Mouse (Mus musculus) neural tube, embryonic 15.5 days (tissue): ENCODE measurements around the gene Krt39. TPM values are rescaled to one million over a fixed set of nuclear protein-coding genes. Genes with fewer than 3 reads are reported as not detected.

Experiments
- ATAC-seq: fragments of 200-750 bp; cut with Nextera tagmentation; 2 replicates; pipeline ENCODE4 v1.8.0; 2017; ENCODE audit warnings: mild to moderate bottlenecking, moderate TSS enrichment, moderate library complexity; ENCODE audit not compliant: low FRiP score
- H3K27ac ChIP-seq: fragments of 300-500 bp; sonication (generic); replicated peaks from 2 replicates; pipeline ENCODE4 v1.5.1; 2015; ENCODE audit warnings: mild to moderate bottlenecking, inconsistent platforms
- H3K27me3 ChIP-seq: fragments of 300-500 bp; sonication (generic); replicated peaks from 2 replicates; pipeline ENCODE4 v1.6.1; 2015; ENCODE audit warnings: inconsistent platforms
- H3K36me3 ChIP-seq: fragments of 300-500 bp; sonication (generic); 2 replicates; pipeline ENCODE4 v1.6.1; 2015; ENCODE audit warnings: inconsistent platforms
- H3K4me1 ChIP-seq: fragments of 300-500 bp; sonication (generic); 2 replicates; pipeline ENCODE4 v1.6.1; 2015; ENCODE audit warnings: inconsistent platforms
- H3K4me2 ChIP-seq: fragments of 300-500 bp; sonication (generic); 2 replicates; pipeline ENCODE4 v1.6.1; 2015; ENCODE audit warnings: inconsistent platforms, mild to moderate bottlenecking, moderate library complexity
- H3K4me3 ChIP-seq: fragments of 300-500 bp; sonication (generic); replicated peaks from 2 replicates; pipeline ENCODE4 v1.5.1; 2015; ENCODE audit warnings: mild to moderate bottlenecking, inconsistent platforms
- H3K9ac ChIP-seq: fragments of 300-500 bp; sonication (generic); replicated peaks from 2 replicates; pipeline ENCODE4 v1.6.1; 2015; ENCODE audit warnings: mild to moderate bottlenecking, inconsistent platforms
- H3K9me3 ChIP-seq: fragments of 300-500 bp; sonication (generic); replicated peaks from 2 replicates; pipeline ENCODE4 v1.6.1; 2016; ENCODE audit warnings: inconsistent platforms
- WGBS: fragments of 180-500 bp; shearing (Covaris S2); methylation state at CpG from one replicate; pipeline ENCODE4 v1.1.7; 2015; ENCODE audit warnings: mixed read lengths; 5-methylcytosine and 5-hydroxymethylcytosine counted together
- polyA plus RNA-seq: library from polyadenylated mRNA; unstranded; fragments of >200 nt; fragmentation: Nextera tagmentation; extraction: Ambion mirVana; gene quantifications from 2 replicates; pipeline ENCODE4 v1.2.1, GENCODE M21; 2015

Krt39 gene
- polyA plus RNA-seq, 1 experiment from 2014 or later, result not detected

GRCm38 (mm10) chr11:99500095-99500805 lies 20.9 kb downstream of the Krt39 start:
- no peak for ATAC-seq
- Histone ChIP-seq H3K4me3 (no peak overlapping the region), H3K4me2 (no peak overlapping the region), H3K27ac (no peak overlapping the region), H3K36me3 (no peaks in the 10 kb centered on the region), H3K9me3 (no peaks in the 10 kb centered on the region), H3K9ac (no peak overlapping the region), H3K27me3 (no peaks in the 10 kb centered on the region), H3K4me1 (no peaks in the 10 kb centered on the region)
- WGBS, result 88% methylated on average over 9 of the region's 9 CpGs

GRCm38 (mm10) chr11:99496460-99496859 lies 24.7 kb downstream of the Krt39 start:
- ATAC-seq, result no peak
- H3K4me2 ChIP-seq, result no peak overlapping the region
- no peak overlapping the region for H3K27ac ChIP-seq
- H3K36me3 ChIP-seq, result no peaks in the 10 kb centered on the region
- no peak overlapping the region for H3K9ac ChIP-seq
- H3K9me3 ChIP-seq, result no peaks in the 10 kb centered on the region
- H3K4me1 ChIP-seq, result no peaks in the 10 kb centered on the region
- no peaks in the 10 kb centered on the region for H3K27me3 ChIP-seq
- no peak overlapping the region for H3K4me3 ChIP-seq
- 92% methylated on average over 4 of the region's 4 CpGs for WGBS

DNA sequence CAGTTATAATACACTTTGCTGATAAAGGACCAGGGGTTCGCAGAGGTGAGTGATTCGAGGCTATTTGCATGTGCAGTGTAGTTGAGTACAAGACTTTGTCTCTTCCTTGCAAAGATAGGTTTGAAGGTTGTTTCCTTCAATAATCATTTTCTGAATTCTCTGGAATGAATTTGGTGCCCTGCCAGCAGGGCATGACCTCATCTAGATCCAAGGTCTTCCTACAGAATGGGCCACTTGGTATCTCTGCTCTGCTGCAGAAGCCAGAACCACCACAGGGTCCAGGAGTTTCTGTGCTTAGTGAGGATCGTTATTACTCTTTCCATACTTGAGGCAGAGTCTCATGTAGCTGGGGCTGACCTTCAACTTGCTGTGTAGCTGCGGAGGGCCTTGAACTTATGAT lies 26.4 kb downstream of the Krt39 start:
- no peaks in the 10 kb centered on the region for H3K36me3 ChIP-seq
- H3K4me3 ChIP-seq, result no peak overlapping the region
- H3K4me2 ChIP-seq, result no peak overlapping the region
- H3K9me3 ChIP-seq, result no peaks in the 10 kb centered on the region
- no peak overlapping the region for H3K27ac ChIP-seq
- no peaks in the 10 kb centered on the region for H3K4me1 ChIP-seq
- H3K27me3 ChIP-seq, result no peaks in the 10 kb centered on the region
- WGBS, result 90% methylated on average over 4 of the region's 4 CpGs
- no peak overlapping the region for H3K9ac ChIP-seq
- no peak for ATAC-seq

GRCm38 (mm10) chr11:99493574-99493850 lies 27.6 kb downstream of the Krt39 start:
- H3K9me3 ChIP-seq, result no peaks in the 10 kb centered on the region
- 43% methylated on average over 5 of the region's 5 CpGs for WGBS
- no peaks in the 10 kb centered on the region for H3K36me3 ChIP-seq
- H3K4me1 ChIP-seq, result no peaks in the 10 kb centered on the region
- H3K9ac ChIP-seq, result no peak overlapping the region
- ATAC-seq, result no peak
- no peak overlapping the region for H3K4me3 ChIP-seq
- no peak overlapping the region for H3K27ac ChIP-seq
- H3K27me3 ChIP-seq, result no peaks in the 10 kb centered on the region
- H3K4me2 ChIP-seq, result no peak overlapping the region

DNA sequence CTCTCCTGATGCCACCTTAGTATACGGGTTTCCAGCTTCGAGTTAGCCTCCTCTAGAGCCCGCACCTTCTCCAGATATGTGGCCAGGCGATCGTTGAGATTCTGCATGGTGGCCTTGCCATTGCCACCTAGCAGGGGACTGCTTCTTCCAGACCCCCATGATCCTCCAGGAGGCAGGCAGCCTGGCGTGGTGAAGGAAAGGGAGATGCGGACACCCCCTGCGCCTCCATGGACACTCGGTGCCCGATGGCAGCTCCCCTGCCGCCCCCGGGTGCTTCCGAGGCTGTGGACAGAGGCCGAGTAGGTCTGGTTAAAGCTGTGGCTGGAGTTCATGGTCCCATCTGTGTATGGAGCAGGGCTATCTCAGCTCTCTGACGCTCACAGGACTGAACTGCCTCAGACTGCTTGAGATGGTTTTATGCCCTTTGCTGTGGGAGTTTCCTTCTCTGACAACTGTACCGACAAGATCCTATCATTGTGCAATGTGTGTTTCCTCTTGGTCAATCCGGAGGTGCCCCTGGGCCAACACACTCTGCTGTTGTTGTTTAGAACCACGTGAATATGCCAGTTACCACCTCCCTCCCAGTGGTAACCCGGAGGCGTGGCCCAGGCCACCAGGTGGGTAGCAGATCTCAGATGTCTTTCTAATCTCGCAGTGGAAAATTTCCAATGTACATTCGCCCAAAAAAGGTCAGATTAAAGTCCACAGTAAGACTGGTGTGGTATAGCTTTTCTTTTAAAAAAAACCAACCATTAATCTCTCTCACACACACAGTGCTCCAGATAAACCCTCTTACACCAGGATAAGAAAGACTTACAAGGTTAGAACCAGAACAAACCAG lies 28.2 kb downstream of the Krt39 start, which contains the start of gene Krt23:
TSS of gene Krt23 (minus strand) at position 405 of the 841 bp plus-strand sequence.
- Histone ChIP-seq H3K9me3 (no peaks in the 10 kb centered on the region), H3K27me3 (no peaks in the 10 kb centered on the region), H3K4me3 (no peak within 1 kb of the TSS), H3K36me3 (no peaks in the 10 kb centered on the region), H3K27ac (no peak within 1 kb of the TSS), H3K4me1 (no peaks in the 10 kb centered on the region), H3K4me2 (no peak within 1 kb of the TSS), H3K9ac (no peak within 1 kb of the TSS)
- 86% methylated on average over 22 of the region's 22 CpGs for WGBS
- no peak for ATAC-seq

- H3K4me2 ChIP-seq, result no peak overlapping the region
- no peak overlapping the region for H3K4me3 ChIP-seq
- no peak overlapping the region for H3K27ac ChIP-seq
- no peak overlapping the region for H3K9ac ChIP-seq
- 93% methylated on average over 8 of the region's 8 CpGs for WGBS
- no peaks in the 10 kb centered on the region for H3K4me1 ChIP-seq
- ATAC-seq, result no peak
- H3K36me3 ChIP-seq, result no peaks in the 10 kb centered on the region
- H3K9me3 ChIP-seq, result no peaks in the 10 kb centered on the region
- H3K27me3 ChIP-seq, result no peaks in the 10 kb centered on the region
Measured at GRCm38 (mm10) chr11:99491040-99491439, 30.1 kb downstream of the Krt39 start.

DNA sequence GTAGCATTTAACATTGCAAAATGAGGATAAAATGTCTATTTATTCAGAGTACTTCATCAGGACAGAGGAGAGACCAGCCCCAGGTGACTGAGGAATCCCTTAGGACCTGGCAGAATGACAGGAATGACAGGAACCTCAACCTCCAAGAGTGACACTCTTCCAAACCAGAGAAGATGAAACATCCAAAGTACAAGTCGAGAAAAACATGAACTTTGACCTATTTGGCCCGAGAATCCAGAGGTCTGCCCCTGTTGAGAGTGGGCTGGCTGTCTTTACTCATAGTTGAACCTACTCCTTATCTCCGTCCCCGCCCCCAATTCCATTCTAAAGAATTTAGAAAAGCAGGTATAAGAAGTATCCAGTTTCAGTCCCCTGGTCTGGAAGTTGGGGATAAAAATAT lies 30.5 kb downstream of the Krt39 start:
- no peaks in the 10 kb centered on the region for H3K27me3 ChIP-seq
- no peaks in the 10 kb centered on the region for H3K36me3 ChIP-seq
- no peaks in the 10 kb centered on the region for H3K9me3 ChIP-seq
- no peaks in the 10 kb centered on the region for H3K4me1 ChIP-seq
- H3K4me3 ChIP-seq, result no peak overlapping the region
- H3K4me2 ChIP-seq, result no peak overlapping the region
- ATAC-seq, result no peak
- 82% methylated on average over 4 of the region's 4 CpGs for WGBS
- no peak overlapping the region for H3K27ac ChIP-seq
- no peak overlapping the region for H3K9ac ChIP-seq

DNA sequence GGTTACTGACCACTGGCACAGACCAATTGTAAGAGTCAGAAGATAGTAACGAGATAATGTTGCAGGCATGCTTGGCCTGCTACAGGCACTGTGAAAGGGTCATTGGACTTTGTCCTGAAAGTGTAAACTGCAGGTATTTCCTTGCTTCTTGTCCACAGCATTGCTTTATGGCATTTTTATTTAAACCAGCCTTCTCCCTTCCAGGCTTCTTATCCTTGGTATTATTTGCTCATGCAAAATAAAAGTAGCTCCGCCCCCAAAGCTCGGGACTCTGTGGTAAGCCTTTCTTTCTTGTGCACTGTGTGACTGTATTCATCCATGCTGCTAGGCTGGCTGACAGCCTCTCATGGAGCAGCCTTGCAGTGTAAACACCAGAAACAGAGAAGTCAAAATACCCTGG lies 31.9 kb downstream of the Krt39 start:
- no peak overlapping the region for H3K4me3 ChIP-seq
- WGBS, result 68% methylated on average over 3 of the region's 3 CpGs
- no peaks in the 10 kb centered on the region for H3K4me1 ChIP-seq
- H3K27ac ChIP-seq, result no peak overlapping the region
- no peak for ATAC-seq
- H3K27me3 ChIP-seq, result no peaks in the 10 kb centered on the region
- no peaks in the 10 kb centered on the region for H3K36me3 ChIP-seq
- no peak overlapping the region for H3K9ac ChIP-seq
- H3K4me2 ChIP-seq, result no peak overlapping the region
- H3K9me3 ChIP-seq, result no peaks in the 10 kb centered on the region

GRCm38 (mm10) chr11:99474981-99475380 lies 46.2 kb downstream of the Krt39 start:
- H3K9ac ChIP-seq, result no peak overlapping the region
- no peaks in the 10 kb centered on the region for H3K4me1 ChIP-seq
- H3K4me3 ChIP-seq, result no peak overlapping the region
- H3K27ac ChIP-seq, result no peak overlapping the region
- no peak for ATAC-seq
- 81% methylated on average over 3 of the region's 3 CpGs for WGBS
- no peak overlapping the region for H3K4me2 ChIP-seq
- H3K9me3 ChIP-seq, result no peaks in the 10 kb centered on the region
- H3K27me3 ChIP-seq, result no peaks in the 10 kb centered on the region
- no peaks in the 10 kb centered on the region for H3K36me3 ChIP-seq

DNA sequence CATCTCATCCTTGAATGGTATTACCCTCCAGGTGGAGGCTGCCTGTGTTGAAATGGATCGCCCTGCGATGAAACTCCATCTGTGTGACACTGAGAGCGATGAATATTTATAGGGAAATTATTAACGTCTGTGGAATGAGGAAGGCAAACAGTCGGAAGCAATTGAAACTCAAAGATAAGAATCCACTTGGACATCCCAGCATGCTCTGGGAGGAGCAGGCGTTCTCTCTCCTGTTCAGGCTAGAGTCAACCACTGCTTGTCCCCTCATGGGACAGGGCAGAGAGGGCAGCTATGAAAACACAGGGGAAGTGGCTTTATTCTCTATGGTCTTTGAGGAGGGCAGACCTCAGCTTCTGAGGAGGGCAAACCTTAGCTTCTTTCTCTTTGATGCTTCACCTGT lies 47.7 kb downstream of the Krt39 start:
- WGBS, result 79% methylated on average over 6 of the region's 6 CpGs
- Histone ChIP-seq H3K4me3 (no peak overlapping the region), H3K4me1 (no peaks in the 10 kb centered on the region), H3K9ac (no peak overlapping the region), H3K27ac (no peak overlapping the region), H3K36me3 (no peaks in the 10 kb centered on the region), H3K27me3 (no peaks in the 10 kb centered on the region), H3K9me3 (no peaks in the 10 kb centered on the region), H3K4me2 (no peak overlapping the region)
- no peak for ATAC-seq

- Histone ChIP-seq H3K36me3 (no peaks in the 10 kb centered on the region), H3K9me3 (no peaks in the 10 kb centered on the region), H3K4me3 (no peak overlapping the region), H3K4me2 (no peak overlapping the region), H3K27me3 (no peaks in the 10 kb centered on the region), H3K27ac (no peak overlapping the region), H3K4me1 (no peaks in the 10 kb centered on the region), H3K9ac (no peak overlapping the region)
- no peak for ATAC-seq
- 92% methylated on average over 4 of the region's 4 CpGs for WGBS
Measured at GRCm38 (mm10) chr11:99472405-99472804, 48.7 kb downstream of the Krt39 start.

DNA sequence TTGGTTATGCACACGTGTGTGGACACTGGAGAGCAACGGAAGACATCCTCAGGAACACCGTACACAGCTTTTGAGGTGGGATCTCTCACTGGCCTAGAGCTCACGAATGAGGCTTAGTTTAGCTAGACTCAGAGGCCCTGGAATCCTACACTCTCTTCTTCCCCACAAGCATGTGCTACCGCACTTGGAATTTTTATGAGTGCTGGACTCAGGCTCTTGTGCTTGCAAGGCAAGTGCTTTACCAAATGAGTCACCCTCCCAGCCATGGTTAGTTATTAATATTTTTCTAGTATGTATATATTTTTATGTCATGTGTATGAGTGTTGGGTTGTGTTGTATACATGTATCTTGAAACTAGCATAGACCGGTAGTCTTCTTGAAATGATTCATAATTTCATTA lies 49.2 kb downstream of the Krt39 start:
- ATAC-seq, result no peak
- Histone ChIP-seq H3K27ac (no peak overlapping the region), H3K27me3 (no peaks in the 10 kb centered on the region), H3K4me3 (no peak overlapping the region), H3K36me3 (no peaks in the 10 kb centered on the region), H3K4me2 (no peak overlapping the region), H3K4me1 (no peaks in the 10 kb centered on the region), H3K9me3 (no peaks in the 10 kb centered on the region), H3K9ac (no peak overlapping the region)
- WGBS, result 92% methylated on average over 6 of the region's 6 CpGs
